Mouse (Mus musculus) brown adipose tissue, adult 24 weeks (tissue): ENCODE measurements around the gene Prepl. TPM values are rescaled to one million over a fixed set of nuclear protein-coding genes. Genes with fewer than 3 reads are reported as not detected.

ENCODE experiments used
- H3K27ac ChIP-seq: fragments of 200-500 bp; replicated peaks from 2 replicates; pipeline ENCODE4 v1.5.1; 2012; ENCODE audit warnings: low read depth, mild to moderate bottlenecking, low read length
- H3K4me1 ChIP-seq: fragments of 200-500 bp; 2 replicates; pipeline ENCODE4 v1.6.1; 2012; ENCODE audit warnings: low read length, mixed read lengths; ENCODE audit not compliant: control insufficient read depth, insufficient read depth, insufficient read length
- H3K4me3 ChIP-seq: fragments of 200-500 bp; 2 replicates; pipeline ENCODE4 v1.5.1; 2012; ENCODE audit warnings: low read depth, mild to moderate bottlenecking, low read length, moderate library complexity; ENCODE audit not compliant: insufficient read depth
- polyA plus RNA-seq: library from polyadenylated mRNA; stranded (reverse); fragments of >200 nt; gene quantifications from 2 replicates; pipeline ENCODE4 v1.2.4, GENCODE M21; 2012; ENCODE audit not compliant: missing spikeins, insufficient read depth, insufficient read length

Prepl gene
- polyA plus RNA-seq, 1 experiment, result 19.0 TPM

GRCm38 (mm10) chr17:85042419-85042818 is 47.6 kb downstream of the Prepl start:
- no peak overlapping the region for H3K27ac ChIP-seq

GRCm38 (mm10) chr17:85040913-85041312 is 49.1 kb downstream of the Prepl start:
- Histone ChIP-seq H3K27ac (no peak overlapping the region), H3K4me3 (no peak overlapping the region), H3K4me1 (no peaks in the 10 kb centered on the region)

More at GRCm38 (mm10) chr17:85042419-85042818, 47.6 kb downstream of the Prepl start:
- Histone ChIP-seq H3K4me3 (no peak overlapping the region), H3K4me1 (no peaks in the 10 kb centered on the region)

GRCm38 (mm10) chr17:85038761-85039160 is 51.3 kb downstream of the Prepl start:
- Histone ChIP-seq H3K4me3 (no peak overlapping the region), H3K27ac (no peak overlapping the region), H3K4me1 (no peaks in the 10 kb centered on the region)

- no peaks in the 10 kb centered on the region for H3K4me1 ChIP-seq
- no peak overlapping the region for H3K4me3 ChIP-seq
Measured at GRCm38 (mm10) chr17:85038311-85038710, 51.7 kb downstream of the Prepl start.

GRCm38 (mm10) chr17:85037855-85038254 is 52.2 kb downstream of the Prepl start:
- Histone ChIP-seq H3K4me1 (no peaks in the 10 kb centered on the region), H3K27ac (no peak overlapping the region), H3K4me3 (no peak overlapping the region)

More at GRCm38 (mm10) chr17:85038311-85038710, 51.7 kb downstream of the Prepl start:
- H3K27ac ChIP-seq, result no peak overlapping the region

GRCm38 (mm10) chr17:85034068-85034467 is 56.0 kb downstream of the Prepl start:
- H3K27ac ChIP-seq, result no peak overlapping the region
- H3K4me1 ChIP-seq, result no peaks in the 10 kb centered on the region
- no peak overlapping the region for H3K4me3 ChIP-seq

- Histone ChIP-seq H3K4me1 (no peaks in the 10 kb centered on the region), H3K27ac (no peak overlapping the region), H3K4me3 (no peak overlapping the region)
Measured at GRCm38 (mm10) chr17:85033087-85033486, 57.0 kb downstream of the Prepl start.

GRCm38 (mm10) chr17:85030651-85031050 is 59.4 kb downstream of the Prepl start:
- no peak overlapping the region for H3K27ac ChIP-seq
- no peaks in the 10 kb centered on the region for H3K4me1 ChIP-seq
- H3K4me3 ChIP-seq, result no peak overlapping the region

- Histone ChIP-seq H3K4me3 (no peak overlapping the region), H3K4me1 (no peaks in the 10 kb centered on the region), H3K27ac (no peak overlapping the region)
Measured at GRCm38 (mm10) chr17:85028797-85029196, 61.2 kb downstream of the Prepl start.

GRCm38 (mm10) chr17:85028093-85028739 is 61.8 kb downstream of the Prepl start, which contains the start of gene Slc3a1:
Gene Slc3a1, plus strand, starts transcription at chr17:85028376.
- no peak within 1 kb of the TSS for H3K27ac ChIP-seq
- H3K4me3 ChIP-seq, result no peak within 1 kb of the TSS
- no peaks in the 10 kb centered on the region for H3K4me1 ChIP-seq

GRCm38 (mm10) chr17:85027247-85027646 is 62.8 kb downstream of the Prepl start:
- no peak overlapping the region for H3K4me3 ChIP-seq
- no peak overlapping the region for H3K27ac ChIP-seq
- no peaks in the 10 kb centered on the region for H3K4me1 ChIP-seq

GRCm38 (mm10) chr17:85026436-85026835 is 63.6 kb downstream of the Prepl start:
- Histone ChIP-seq H3K27ac (no peak overlapping the region), H3K4me3 (no peak overlapping the region)

GRCm38 (mm10) chr17:85025151-85025550 is 64.9 kb downstream of the Prepl start:
- Histone ChIP-seq H3K4me3 (no peak overlapping the region), H3K4me1 (no peaks in the 10 kb centered on the region), H3K27ac (no peak overlapping the region)

More at GRCm38 (mm10) chr17:85026436-85026835, 63.6 kb downstream of the Prepl start:
- no peaks in the 10 kb centered on the region for H3K4me1 ChIP-seq

GRCm38 (mm10) chr17:85024237-85024636 is 65.8 kb downstream of the Prepl start:
- Histone ChIP-seq H3K27ac (no peak overlapping the region), H3K4me1 (no peaks in the 10 kb centered on the region), H3K4me3 (no peak overlapping the region)

- Histone ChIP-seq H3K27ac (no peak overlapping the region), H3K4me1 (no peaks in the 10 kb centered on the region), H3K4me3 (no peak overlapping the region)
Measured at GRCm38 (mm10) chr17:85023247-85024167, 66.5 kb downstream of the Prepl start.
